Mouse (Mus musculus): ENCODE measurements around the gene 2410004P03Rik. TPM values are rescaled to one million over a fixed set of nuclear protein-coding genes. Genes with fewer than 3 reads are reported as not detected.

Gene 2410004P03Rik
- polyA plus RNA-seq, 1 experiment, result 11.2 TPM

- H3K4me1 ChIP-seq (ENCODE audit: control insufficient read depth, insufficient read depth, low read length), result peaks cover 5% of the 10 kb centered on the region; the same call in 1 of the 2 replicates
- no peak overlapping the region for H3K4me3 ChIP-seq (replicated peaks; ENCODE audit: extremely low read depth, low read depth, low read length)
- peak; percentile 30 for DNase-seq
- 46% methylated on average over 6 of the region's 6 CpGs for WGBS
- no peak for TF ChIP-seq CTCF (IDR thresholded peaks at IDR 0.05; ENCODE audit: insufficient read depth, low read length)
- no peak for TF ChIP-seq POLR2A (IDR thresholded peaks at IDR 0.05; ENCODE audit: borderline replicate concordance, extremely low read depth, low read depth, low read length)
These were observed 10.9 kb downstream of the 2410004P03Rik start for GRCm38 (mm10) chr12:17000628-17001027.

- peaks cover 5% of the 10 kb centered on the region; the same call in 1 of the 2 replicates for H3K4me1 ChIP-seq (ENCODE audit: control insufficient read depth, insufficient read depth, low read length)
- H3K4me3 ChIP-seq (replicated peaks; ENCODE audit: extremely low read depth, low read depth, low read length), result peak within 1 kb of the TSS; percentile 68
- TF ChIP-seq POLR2A (IDR thresholded peaks at IDR 0.05; ENCODE audit: borderline replicate concordance, extremely low read depth, low read depth, low read length), result peak; percentile 62
- TF ChIP-seq CTCF (IDR thresholded peaks at IDR 0.05; ENCODE audit: insufficient read depth, low read length), result no peak
- DNase-seq, result peak; percentile 90
- under 1% methylated on average over 57 of the region's 57 CpGs for WGBS
These were observed 11.6 kb downstream of the 2410004P03Rik start, which contains the start of gene Pqlc3 for GRCm38 (mm10) chr12:16999739-17000497. Gene Pqlc3, minus strand, starts transcription at chr12:17000408.

GRCm38 (mm10) chr12:16999146-16999545 is 12.4 kb downstream of the 2410004P03Rik start:
- Histone ChIP-seq H3K4me3 (replicated peaks; ENCODE audit: extremely low read depth, low read depth, low read length) (peak overlapping the region; percentile 6), H3K4me1 (ENCODE audit: control insufficient read depth, insufficient read depth, low read length) (peaks cover 5% of the 10 kb centered on the region; the same call in 1 of the 2 replicates)
- no peak for TF ChIP-seq CTCF (IDR thresholded peaks at IDR 0.05; ENCODE audit: insufficient read depth, low read length)
- TF ChIP-seq POLR2A (IDR thresholded peaks at IDR 0.05; ENCODE audit: borderline replicate concordance, extremely low read depth, low read depth, low read length), result no peak
- DNase-seq, result peak; percentile 34
- WGBS, result 3% methylated on average over 10 of the region's 10 CpGs

DNA sequence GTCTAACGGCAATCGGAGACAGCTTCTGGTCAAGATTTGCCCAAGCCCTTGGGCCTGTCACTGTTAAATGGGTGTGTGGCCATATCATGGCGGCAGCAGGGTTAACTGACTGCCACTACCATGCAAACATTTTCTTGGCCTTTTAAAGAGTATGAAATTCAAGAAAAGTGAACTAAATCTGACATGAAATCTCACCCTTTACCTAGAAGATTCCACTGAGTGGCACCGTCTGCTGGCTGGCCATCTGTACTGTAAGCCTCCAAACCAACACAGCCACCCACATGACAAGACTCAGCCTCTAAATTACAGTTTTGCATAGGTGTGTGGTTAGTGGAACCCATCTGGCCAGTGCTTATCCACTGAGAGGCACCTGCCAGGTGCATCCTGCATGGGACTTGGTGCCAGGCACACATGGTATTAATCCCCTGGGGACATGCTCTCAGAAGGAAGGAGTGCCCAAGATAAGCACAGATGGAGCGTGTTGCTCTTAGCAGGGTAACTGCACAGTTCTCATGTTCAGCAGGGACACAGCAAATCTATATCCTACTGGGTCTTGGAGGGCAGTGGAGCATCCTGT is 14.6 kb downstream of the 2410004P03Rik start:
- TF ChIP-seq CTCF (IDR thresholded peaks at IDR 0.05; ENCODE audit: insufficient read depth, low read length), result no peak
- TF ChIP-seq POLR2A (IDR thresholded peaks at IDR 0.05; ENCODE audit: borderline replicate concordance, extremely low read depth, low read depth, low read length), result no peak
- peaks cover 5% of the 10 kb centered on the region; the same call in 1 of the 2 replicates for H3K4me1 ChIP-seq (ENCODE audit: control insufficient read depth, insufficient read depth, low read length)
- 86% methylated on average over 5 of the region's 5 CpGs for WGBS
- no peak overlapping the region for H3K4me3 ChIP-seq (replicated peaks; ENCODE audit: extremely low read depth, low read depth, low read length)
- no peak for DNase-seq

DNA sequence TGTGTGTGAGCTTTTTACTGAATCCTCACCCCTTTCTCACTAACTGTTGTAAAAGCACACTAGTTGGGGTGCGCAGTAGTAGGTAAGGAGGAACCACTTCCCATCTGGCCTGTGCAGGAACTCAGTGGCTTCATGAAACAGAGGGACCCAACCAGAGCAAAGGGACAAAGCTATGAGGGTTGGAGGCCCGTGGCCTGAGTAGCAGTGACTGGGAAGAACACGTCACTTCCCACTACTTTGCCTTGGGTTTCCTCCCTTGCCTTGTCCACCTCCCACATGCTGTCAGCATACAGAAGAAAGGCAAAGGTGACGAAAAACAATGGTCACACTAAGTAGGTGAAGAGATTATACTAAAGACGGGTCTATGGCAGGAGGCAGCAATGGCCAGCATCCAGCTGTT is 15.2 kb downstream of the 2410004P03Rik start:
- H3K4me3 ChIP-seq (replicated peaks; ENCODE audit: extremely low read depth, low read depth, low read length), result no peak overlapping the region
- WGBS, result 78% methylated on average over 5 of the region's 5 CpGs
- no peak for TF ChIP-seq CTCF (IDR thresholded peaks at IDR 0.05; ENCODE audit: insufficient read depth, low read length)
- peaks cover 5% of the 10 kb centered on the region; the same call in 1 of the 2 replicates for H3K4me1 ChIP-seq (ENCODE audit: control insufficient read depth, insufficient read depth, low read length)
- DNase-seq, result no peak

DNA sequence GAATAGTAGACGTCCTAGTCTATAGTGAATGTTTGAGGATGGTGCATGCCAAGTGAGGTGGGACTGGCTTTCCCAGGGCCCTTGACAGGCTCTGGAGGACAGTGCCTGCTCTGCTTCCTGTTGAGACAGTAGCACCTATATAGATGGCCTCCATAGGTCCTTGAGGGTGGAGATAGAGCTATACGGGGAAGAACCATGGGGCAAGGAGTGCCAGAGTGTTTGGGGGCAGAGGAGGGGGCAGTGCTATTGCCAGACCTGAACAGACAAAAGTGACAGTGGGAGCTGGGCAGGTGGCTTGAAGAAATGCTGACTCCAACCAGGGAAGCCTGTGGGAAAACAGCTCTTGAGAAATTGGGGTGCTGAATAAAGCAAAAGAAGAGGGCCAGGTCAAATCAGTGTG is 17.2 kb downstream of the 2410004P03Rik start:
- TF ChIP-seq POLR2A (IDR thresholded peaks at IDR 0.05; ENCODE audit: borderline replicate concordance, extremely low read depth, low read depth, low read length), result no peak
- TF ChIP-seq CTCF (IDR thresholded peaks at IDR 0.05; ENCODE audit: insufficient read depth, low read length), result no peak
- no peak for DNase-seq
- H3K4me3 ChIP-seq (replicated peaks; ENCODE audit: extremely low read depth, low read depth, low read length), result no peak overlapping the region
- WGBS, result 56% methylated on average over 2 of the region's 2 CpGs
- 0 out of 2 replicates have a peak, but pooled peaks cover 3% of the 10 kb centered on the region for H3K4me1 ChIP-seq (ENCODE audit: control insufficient read depth, insufficient read depth, low read length)

DNA sequence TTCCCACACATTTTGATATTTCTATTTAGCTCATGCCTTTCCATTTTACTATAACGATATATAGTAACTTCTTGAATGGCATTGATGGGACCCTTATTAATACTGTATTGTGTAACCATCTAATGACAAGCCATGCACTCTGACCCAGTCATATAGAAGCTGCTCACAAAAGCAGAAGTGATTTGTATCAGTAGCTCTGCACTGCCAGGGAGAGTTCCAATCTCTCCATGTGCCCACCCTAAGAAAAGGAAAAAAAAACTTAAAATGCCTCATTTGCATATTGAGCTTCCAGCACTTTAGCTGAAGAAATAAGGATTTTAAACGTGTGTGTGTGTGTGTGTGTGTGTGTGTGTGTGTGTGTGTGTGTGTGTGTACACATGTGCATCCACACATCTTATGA is 19.2 kb downstream of the 2410004P03Rik start:
- Histone ChIP-seq H3K4me3 (replicated peaks; ENCODE audit: extremely low read depth, low read depth, low read length) (no peak overlapping the region), H3K4me1 (ENCODE audit: control insufficient read depth, insufficient read depth, low read length) (no peaks in the 10 kb centered on the region)
- WGBS, result 89% methylated on average over 2 of the region's 2 CpGs
- no peak for TF ChIP-seq POLR2A (IDR thresholded peaks at IDR 0.05; ENCODE audit: borderline replicate concordance, extremely low read depth, low read depth, low read length)
- no peak for TF ChIP-seq CTCF (IDR thresholded peaks at IDR 0.05; ENCODE audit: insufficient read depth, low read length)
- DNase-seq, result no peak

GRCm38 (mm10) chr12:16991376-16991775 is 20.2 kb downstream of the 2410004P03Rik start:
- 87% methylated on average over 2 of the region's 2 CpGs for WGBS
- Histone ChIP-seq H3K4me1 (ENCODE audit: control insufficient read depth, insufficient read depth, low read length) (no peaks in the 10 kb centered on the region), H3K4me3 (replicated peaks; ENCODE audit: extremely low read depth, low read depth, low read length) (no peak overlapping the region)
- DNase-seq, result no peak
- TF ChIP-seq CTCF (IDR thresholded peaks at IDR 0.05; ENCODE audit: insufficient read depth, low read length) (no peak), POLR2A (IDR thresholded peaks at IDR 0.05; ENCODE audit: borderline replicate concordance, extremely low read depth, low read depth, low read length) (no peak)

DNA sequence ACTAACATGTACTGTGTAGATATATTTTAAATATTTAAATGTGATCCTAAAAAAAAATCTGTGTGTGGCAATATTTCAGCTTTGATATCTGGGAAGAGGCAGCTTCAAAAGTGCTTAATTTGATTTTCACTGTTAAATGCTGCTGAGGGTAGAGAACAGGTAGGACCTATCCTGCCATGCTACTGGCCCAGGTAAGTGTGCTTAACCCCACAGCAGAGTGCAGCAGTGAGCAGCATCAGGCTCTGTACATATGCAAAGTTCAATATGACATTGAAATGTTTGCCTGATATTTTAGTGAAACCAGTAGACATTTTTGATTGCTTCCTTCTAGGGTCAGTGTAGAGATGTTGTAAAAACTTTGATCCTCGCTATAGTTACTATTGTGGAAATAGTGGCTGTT is 25.7 kb downstream of the 2410004P03Rik start:
- 93% methylated on average over 1 of the region's 1 CpGs for WGBS
- Histone ChIP-seq H3K4me3 (replicated peaks; ENCODE audit: extremely low read depth, low read depth, low read length) (no peak overlapping the region), H3K4me1 (ENCODE audit: control insufficient read depth, insufficient read depth, low read length) (no peaks in the 10 kb centered on the region)
- no peak for DNase-seq
- TF ChIP-seq CTCF (IDR thresholded peaks at IDR 0.05; ENCODE audit: insufficient read depth, low read length) (peak; percentile 17; the same call in 1 of the 2 replicates), POLR2A (IDR thresholded peaks at IDR 0.05; ENCODE audit: borderline replicate concordance, extremely low read depth, low read depth, low read length) (no peak)

- no peak for DNase-seq
- Histone ChIP-seq H3K4me3 (replicated peaks; ENCODE audit: extremely low read depth, low read depth, low read length) (no peak overlapping the region), H3K4me1 (ENCODE audit: control insufficient read depth, insufficient read depth, low read length) (no peaks in the 10 kb centered on the region)
- TF ChIP-seq CTCF (IDR thresholded peaks at IDR 0.05; ENCODE audit: insufficient read depth, low read length), result no peak
- TF ChIP-seq POLR2A (IDR thresholded peaks at IDR 0.05; ENCODE audit: borderline replicate concordance, extremely low read depth, low read depth, low read length), result no peak
These were observed 34.4 kb downstream of the 2410004P03Rik start for GRCm38 (mm10) chr12:16977120-16977519.

Data from lung, adult 2 months (tissue).